Mouse (Mus musculus) gastrocnemius, postnatal 25 days (tissue): ENCODE measurements around the gene Naa11. TPM values are rescaled to one million over a fixed set of nuclear protein-coding genes. Genes with fewer than 3 reads are reported as not detected.

Experiments used
- DNase-seq: peaks from one replicate; pipeline ENCODE4 v3.0.0; 2022
- long read RNA-seq, 2 experiments: library from polyadenylated mRNA; stranded (forward); transcript quantifications; one replicate each; pipeline ENCODE4 v2.0.0; 2021
- total RNA-seq, 2 experiments: library from RNA; stranded (reverse); gene quantifications; 1 replicate in 1 of 2; 2 replicates in 1 of 2; pipeline ENCODE4 v1.2.3; 2021

Gene Naa11
- not detected for total RNA-seq
- long read RNA-seq, experiment 1, result 0 reads
- long read RNA-seq, experiment 2, result 0 reads

GRCm38 (mm10) chr5:97392160-97392559, at the start of gene Naa11:
Gene Naa11 (minus strand): TSS chr5:97392379.
- no peak for DNase-seq

GRCm38 (mm10) chr5:97432512-97432911, 40.3 kb upstream of the Naa11 start:
- DNase-seq, result no peak

GRCm38 (mm10) chr5:97429976-97430375, 37.8 kb upstream of the Naa11 start:
- DNase-seq, result no peak

- no peak for DNase-seq
Observed at GRCm38 (mm10) chr5:97421669-97422068, 29.5 kb upstream of the Naa11 start.

- no peak for DNase-seq
Observed at GRCm38 (mm10) chr5:97417185-97417584, 25.0 kb upstream of the Naa11 start.

GRCm38 (mm10) chr5:97415837-97416236, 23.7 kb upstream of the Naa11 start:
- DNase-seq, result no peak

- no peak for DNase-seq
Observed at GRCm38 (mm10) chr5:97413716-97414115, 21.5 kb upstream of the Naa11 start.

GRCm38 (mm10) chr5:97410190-97410589, 18.0 kb upstream of the Naa11 start:
- no peak for DNase-seq

GRCm38 (mm10) chr5:97409234-97409704, 17.1 kb upstream of the Naa11 start:
- DNase-seq, result no peak

GRCm38 (mm10) chr5:97401042-97401441, 8.9 kb upstream of the Naa11 start:
- no peak for DNase-seq

GRCm38 (mm10) chr5:97397585-97397984, 5.4 kb upstream of the Naa11 start:
- no peak for DNase-seq

GRCm38 (mm10) chr5:97387622-97388021, 4.6 kb downstream of the Naa11 start:
- DNase-seq, result no peak

- no peak for DNase-seq
Observed at GRCm38 (mm10) chr5:97384399-97384798, 7.8 kb downstream of the Naa11 start.

GRCm38 (mm10) chr5:97382548-97383222, 9.5 kb downstream of the Naa11 start:
- no peak for DNase-seq

- no peak for DNase-seq
Observed at GRCm38 (mm10) chr5:97379976-97380375, 12.2 kb downstream of the Naa11 start.

GRCm38 (mm10) chr5:97364781-97365180, 27.4 kb downstream of the Naa11 start:
- no peak for DNase-seq

GRCm38 (mm10) chr5:97364252-97364651, 27.9 kb downstream of the Naa11 start:
- DNase-seq, result no peak

- DNase-seq, result peak; percentile 5
Observed at GRCm38 (mm10) chr5:97362539-97362938, 29.6 kb downstream of the Naa11 start.

GRCm38 (mm10) chr5:97359104-97359503, 33.1 kb downstream of the Naa11 start:
- no peak for DNase-seq

- DNase-seq, result no peak
Observed at GRCm38 (mm10) chr5:97356135-97356534, 36.0 kb downstream of the Naa11 start.

GRCm38 (mm10) chr5:97355152-97355551, 37.0 kb downstream of the Naa11 start:
- DNase-seq, result no peak

GRCm38 (mm10) chr5:97348760-97349159, 43.4 kb downstream of the Naa11 start:
- no peak for DNase-seq

- no peak for DNase-seq
Observed at GRCm38 (mm10) chr5:97348310-97348709, 43.9 kb downstream of the Naa11 start.

- DNase-seq, result no peak
Observed at GRCm38 (mm10) chr5:97345732-97346253, 46.4 kb downstream of the Naa11 start.
